Mouse (Mus musculus): ENCODE results near the gene 1700037H04Rik. TPM values are rescaled to one million over a fixed set of nuclear protein-coding genes. Genes with fewer than 3 reads are reported as not detected.
A peak's percentile ranks its signal among the peaks of the same experiment; 100 is the strongest.

1700037H04Rik gene
- polyA plus RNA-seq, 1 experiment from 2014 or later = 92.2 TPM

GRCm38 (mm10) chr2:131190344-131191004 lies 30.6 kb upstream of the 1700037H04Rik start:
- Histone ChIP-seq H3K4me1 (replicated peaks) (peaks cover 52% of the 10 kb centered on the region), H3K4me3 (replicated peaks) (no peak overlapping the region), H3K27ac (peak overlapping the region; percentile 78), H3K4me2 (replicated peaks) (peak overlapping the region; percentile 35; the same call in 1 of the 2 replicates), H3K27me3 (peaks cover 3% of the 10 kb centered on the region; the same call in 1 of the 2 replicates), H3K9ac (replicated peaks) (no peak overlapping the region), H3K9me3 (no peaks in the 10 kb centered on the region), H3K36me3 (peaks cover 31% of the 10 kb centered on the region)
- ATAC-seq = peak; percentile 61
- WGBS = 5% methylated on average over 10 of the region's 10 CpGs

- Histone ChIP-seq H3K4me1 (replicated peaks) (peaks cover 52% of the 10 kb centered on the region), H3K27ac (peak overlapping the region; percentile 78), H3K27me3 (peaks cover 3% of the 10 kb centered on the region; the same call in 1 of the 2 replicates), H3K36me3 (peaks cover 23% of the 10 kb centered on the region), H3K9me3 (no peaks in the 10 kb centered on the region), H3K4me3 (replicated peaks) (no peak overlapping the region), H3K4me2 (replicated peaks) (peak overlapping the region; percentile 35), H3K9ac (replicated peaks) (peak overlapping the region; percentile 17; the same call in 1 of the 2 replicates)
- ATAC-seq = no peak
- 43% methylated on average over 5 of the region's 5 CpGs for WGBS
These were observed 29.8 kb upstream of the 1700037H04Rik start for GRCm38 (mm10) chr2:131189521-131190309.

- H3K4me1 ChIP-seq (replicated peaks) = peaks cover 52% of the 10 kb centered on the region
- no peaks in the 10 kb centered on the region for H3K9me3 ChIP-seq
- no peak overlapping the region for H3K9ac ChIP-seq (replicated peaks)
- ATAC-seq = no peak
- no peak overlapping the region for H3K4me3 ChIP-seq (replicated peaks)
- H3K27ac ChIP-seq = no peak overlapping the region
- peak overlapping the region; percentile 63 for H3K4me2 ChIP-seq (replicated peaks)
- H3K27me3 ChIP-seq = peaks cover 3% of the 10 kb centered on the region; the same call in 1 of the 2 replicates
- WGBS = 94% methylated on average over 5 of the region's 5 CpGs
- peaks cover 10% of the 10 kb centered on the region for H3K36me3 ChIP-seq
These were observed 28.4 kb upstream of the 1700037H04Rik start for GRCm38 (mm10) chr2:131188311-131188710.

- Histone ChIP-seq H3K4me3 (replicated peaks) (peak overlapping the region; percentile 70), H3K36me3 (peaks cover 3% of the 10 kb centered on the region), H3K4me2 (replicated peaks) (peak overlapping the region; percentile 63), H3K9ac (replicated peaks) (peak overlapping the region; percentile 79), H3K9me3 (no peaks in the 10 kb centered on the region), H3K4me1 (replicated peaks) (peaks cover 52% of the 10 kb centered on the region), H3K27me3 (peaks cover 3% of the 10 kb centered on the region; the same call in 1 of the 2 replicates), H3K27ac (peak overlapping the region; percentile 70; the same call in 1 of the 2 replicates)
- no peak for ATAC-seq
- WGBS = 19% methylated on average over 3 of the region's 3 CpGs
These were observed 27.7 kb upstream of the 1700037H04Rik start for GRCm38 (mm10) chr2:131187602-131187922.

GRCm38 (mm10) chr2:131186771-131187601 lies 27.1 kb upstream of the 1700037H04Rik start, which contains the start of the genes Cdc25b and Spef1:
Gene Cdc25b (plus strand): TSS chr2:131186949.
Gene Spef1 (minus strand): TSS chr2:131187282.
- ATAC-seq = peak; percentile 88
- Histone ChIP-seq H3K4me3 (replicated peaks) (peak within 1 kb of the TSS; percentile 70), H3K9me3 (no peaks in the 10 kb centered on the region), H3K27ac (peak within 1 kb of the TSS; percentile 70), H3K9ac (replicated peaks) (peak within 1 kb of the TSS; percentile 79), H3K36me3 (no peaks in the 10 kb centered on the region), H3K4me2 (replicated peaks) (peak within 1 kb of the TSS; percentile 63), H3K27me3 (peaks cover 3% of the 10 kb centered on the region; the same call in 1 of the 2 replicates), H3K4me1 (replicated peaks) (peaks cover 52% of the 10 kb centered on the region)
- WGBS = under 1% methylated on average over 43 of the region's 43 CpGs

- 2% methylated on average over 14 of the region's 14 CpGs for WGBS
- Histone ChIP-seq H3K4me2 (replicated peaks) (peak overlapping the region; percentile 63), H3K9me3 (no peaks in the 10 kb centered on the region), H3K27me3 (peaks cover 3% of the 10 kb centered on the region; the same call in 1 of the 2 replicates), H3K36me3 (no peaks in the 10 kb centered on the region), H3K4me3 (replicated peaks) (peak overlapping the region; percentile 70), H3K4me1 (replicated peaks) (peaks cover 47% of the 10 kb centered on the region), H3K9ac (replicated peaks) (peak overlapping the region; percentile 79), H3K27ac (peak overlapping the region; percentile 70)
- peak; percentile 7; the same call in 1 of the 2 replicates for ATAC-seq
These were observed 26.5 kb upstream of the 1700037H04Rik start for GRCm38 (mm10) chr2:131186343-131186742.

- 3% methylated on average over 55 of the region's 57 CpGs for WGBS
- Histone ChIP-seq H3K9ac (replicated peaks) (peak within 1 kb of the TSS; percentile 97), H3K4me2 (replicated peaks) (peak within 1 kb of the TSS; percentile 98), H3K36me3 (0 out of 2 replicates have a peak, but pooled peaks cover 11% of the 10 kb centered on the region), H3K9me3 (no peaks in the 10 kb centered on the region), H3K27ac (peak within 1 kb of the TSS; percentile 96), H3K4me1 (replicated peaks) (peaks cover 43% of the 10 kb centered on the region), H3K27me3 (no peaks in the 10 kb centered on the region), H3K4me3 (replicated peaks) (peak within 1 kb of the TSS; percentile 88)
- peak; percentile 85 for ATAC-seq
These were observed 20.2 kb upstream of the 1700037H04Rik start, which contains the start of gene Cenpb for GRCm38 (mm10) chr2:131179990-131180587. Gene Cenpb (minus strand): TSS chr2:131180067.

GRCm38 (mm10) chr2:131179246-131179886 lies 19.5 kb upstream of the 1700037H04Rik start:
- H3K4me3 ChIP-seq (replicated peaks) = peak overlapping the region; percentile 88
- peak; percentile 73 for ATAC-seq
- under 1% methylated on average over 67 of the region's 67 CpGs for WGBS
- no peaks in the 10 kb centered on the region for H3K9me3 ChIP-seq
- H3K36me3 ChIP-seq = 0 out of 2 replicates have a peak, but pooled peaks cover 11% of the 10 kb centered on the region
- peak overlapping the region; percentile 98 for H3K4me2 ChIP-seq (replicated peaks)
- H3K4me1 ChIP-seq (replicated peaks) = peaks cover 50% of the 10 kb centered on the region
- peak overlapping the region; percentile 97 for H3K9ac ChIP-seq (replicated peaks)
- peak overlapping the region; percentile 96 for H3K27ac ChIP-seq
- no peaks in the 10 kb centered on the region for H3K27me3 ChIP-seq

- peaks cover 55% of the 10 kb centered on the region for H3K4me1 ChIP-seq (replicated peaks)
- H3K36me3 ChIP-seq = 0 out of 2 replicates have a peak, but pooled peaks cover 11% of the 10 kb centered on the region
- H3K27ac ChIP-seq = peak overlapping the region; percentile 96
- WGBS = 23% methylated on average over 26 of the region's 26 CpGs
- H3K4me3 ChIP-seq (replicated peaks) = peak overlapping the region; percentile 88
- no peaks in the 10 kb centered on the region for H3K9me3 ChIP-seq
- peak overlapping the region; percentile 97 for H3K9ac ChIP-seq (replicated peaks)
- no peaks in the 10 kb centered on the region for H3K27me3 ChIP-seq
- peak overlapping the region; percentile 98 for H3K4me2 ChIP-seq (replicated peaks)
- peak; percentile 2; the same call in 1 of the 2 replicates for ATAC-seq
These were observed 19.0 kb upstream of the 1700037H04Rik start for GRCm38 (mm10) chr2:131178828-131179245.

GRCm38 (mm10) chr2:131177932-131178331 lies 18.1 kb upstream of the 1700037H04Rik start:
- Histone ChIP-seq H3K9ac (replicated peaks) (peak overlapping the region; percentile 97), H3K4me2 (replicated peaks) (peak overlapping the region; percentile 98), H3K4me3 (replicated peaks) (peak overlapping the region; percentile 88), H3K9me3 (no peaks in the 10 kb centered on the region), H3K27ac (0 out of 2 replicates have a peak overlapping the region, but pooled peaks have one; percentile 19), H3K36me3 (0 out of 2 replicates have a peak, but pooled peaks cover 11% of the 10 kb centered on the region), H3K27me3 (peaks cover 8% of the 10 kb centered on the region), H3K4me1 (replicated peaks) (peaks cover 64% of the 10 kb centered on the region)
- WGBS = 84% methylated on average over 9 of the region's 9 CpGs
- ATAC-seq = no peak

All from midbrain, embryonic 13.5 days (tissue).